Mouse (Mus musculus) forelimb bud, embryonic 11.5 days (tissue): ENCODE measurements around the gene Slc4a10.

ENCODE experiments used
- DNase-seq: peaks from one replicate; pipeline ENCODE4 v3.0.0-alpha.2; 2012; ENCODE audit warnings: low read depth, low spot score

The Slc4a10 gene

DNA sequence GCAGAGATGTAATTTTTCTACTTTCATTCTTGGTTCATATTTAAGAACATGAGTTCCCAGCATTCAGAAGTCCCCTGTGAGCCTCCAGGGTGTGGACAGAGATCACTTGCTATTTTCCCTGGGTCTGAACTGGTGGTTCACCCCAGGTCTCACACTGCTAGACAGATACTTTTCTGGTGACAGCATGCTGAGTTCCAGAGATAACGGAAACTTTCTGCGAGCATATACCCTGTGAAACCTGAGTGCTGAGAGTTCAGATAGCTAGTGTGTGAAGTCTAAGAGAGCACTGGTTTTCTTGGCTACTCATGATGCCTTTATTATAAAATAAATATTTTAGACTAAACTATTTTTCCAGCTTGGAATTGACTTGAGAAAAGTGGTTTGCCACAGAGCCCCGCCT, 232.5 kb downstream of the Slc4a10 start:
- DNase-seq = no peak

GRCm38 (mm10) chr2:62279777-62280176, 233.5 kb downstream of the Slc4a10 start:
- DNase-seq = no peak

DNA sequence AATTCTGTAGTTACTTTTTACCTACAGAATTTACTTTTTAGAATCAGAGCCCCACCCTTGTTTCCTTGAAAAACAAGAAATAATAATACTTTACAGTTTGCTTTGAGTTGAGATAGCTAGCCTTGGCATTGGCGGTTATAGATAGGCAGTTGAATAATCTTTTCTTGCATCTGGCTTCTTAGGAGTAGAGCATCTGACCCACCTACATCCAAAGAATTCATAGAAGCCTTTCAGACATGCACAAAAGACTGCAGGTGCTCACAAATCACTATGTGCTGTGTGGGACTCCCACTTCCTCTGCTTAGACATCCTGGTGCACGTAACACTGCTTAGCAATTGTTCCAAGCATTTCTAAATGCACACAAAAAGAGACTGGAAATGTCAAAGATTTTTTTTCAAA, 238.8 kb downstream of the Slc4a10 start:
- no peak for DNase-seq

- no peak for DNase-seq
Measured at GRCm38 (mm10) chr2:62285847-62286246, 239.6 kb downstream of the Slc4a10 start.

DNA sequence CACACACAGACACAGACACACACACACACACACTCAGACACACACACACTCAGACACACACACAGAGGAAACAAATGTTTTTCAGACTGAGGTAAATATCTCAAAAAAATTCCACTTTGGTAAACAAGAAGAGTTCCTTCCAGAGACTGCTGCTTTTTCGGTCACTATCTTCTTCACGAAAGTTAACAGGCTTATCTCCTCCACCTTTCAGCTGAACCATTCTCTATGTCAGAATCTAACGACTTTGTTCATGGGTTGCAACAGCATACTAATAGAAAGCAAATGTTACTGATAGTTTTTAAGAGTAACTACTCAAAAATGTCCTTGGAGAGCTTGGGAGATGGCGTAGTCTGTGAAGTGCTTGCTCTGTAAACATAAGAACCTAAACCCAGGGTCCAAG, 241.3 kb downstream of the Slc4a10 start:
- no peak for DNase-seq

GRCm38 (mm10) chr2:62293846-62294245, 247.6 kb downstream of the Slc4a10 start:
- no peak for DNase-seq

- DNase-seq = no peak
Measured at GRCm38 (mm10) chr2:62301716-62302115, 255.5 kb downstream of the Slc4a10 start.

DNA sequence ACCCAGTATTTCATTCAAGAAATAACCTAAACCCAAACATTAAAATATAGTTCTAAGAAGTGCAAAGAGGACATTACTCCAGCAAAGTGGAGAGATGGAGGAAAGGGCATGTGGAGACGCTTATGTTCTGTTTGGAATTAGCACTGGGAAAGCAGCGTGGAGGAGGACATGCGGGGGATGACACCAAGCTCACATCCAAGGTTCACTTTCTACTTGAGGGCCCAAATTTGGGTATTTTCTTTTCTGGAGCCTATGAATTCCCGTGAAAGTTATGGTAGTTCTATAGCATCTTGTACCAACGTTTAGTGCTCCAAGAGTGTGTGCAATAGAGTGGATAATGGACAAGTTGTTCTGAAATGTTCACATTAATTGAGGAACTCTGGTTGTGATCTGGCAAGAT, 260.7 kb downstream of the Slc4a10 start:
- DNase-seq = no peak

DNA sequence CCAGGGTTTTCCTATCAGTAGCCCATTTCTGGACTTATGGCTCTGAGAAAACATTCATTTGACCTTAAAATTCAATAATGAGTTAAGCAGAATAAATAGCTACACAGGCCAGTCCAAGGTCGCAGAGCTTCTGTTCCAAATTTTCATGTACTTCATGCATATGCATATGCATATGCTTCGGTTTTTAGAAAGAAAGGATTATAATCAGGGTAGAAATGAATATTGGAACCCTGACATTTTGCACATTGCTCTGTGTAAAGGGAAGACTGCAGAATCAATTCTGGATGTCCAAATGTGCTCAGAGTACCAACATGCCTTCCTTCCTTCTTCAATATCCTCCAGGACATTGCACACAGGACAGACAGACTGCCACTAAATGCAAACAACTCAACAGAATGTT, 261.2 kb downstream of the Slc4a10 start:
- DNase-seq = no peak

DNA sequence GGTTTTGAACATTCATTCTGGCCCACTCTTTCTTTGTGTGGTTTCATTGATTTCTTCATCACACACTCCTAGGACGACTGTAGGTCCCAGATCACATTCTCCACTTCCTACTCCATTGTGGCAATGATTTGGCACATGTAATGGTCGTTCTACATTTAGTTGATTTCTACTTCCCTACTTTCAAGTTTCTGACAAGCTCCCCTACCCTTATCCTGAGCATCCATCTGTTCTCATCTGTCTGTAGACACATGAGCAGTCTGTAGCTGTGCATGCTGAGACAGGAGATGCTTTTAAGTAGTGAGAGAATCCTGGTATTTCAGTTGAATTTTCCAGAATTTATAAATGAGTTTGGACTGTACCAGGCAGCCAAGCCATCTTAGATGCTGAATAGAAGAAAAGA, 270.7 kb downstream of the Slc4a10 start:
- DNase-seq = no peak

DNA sequence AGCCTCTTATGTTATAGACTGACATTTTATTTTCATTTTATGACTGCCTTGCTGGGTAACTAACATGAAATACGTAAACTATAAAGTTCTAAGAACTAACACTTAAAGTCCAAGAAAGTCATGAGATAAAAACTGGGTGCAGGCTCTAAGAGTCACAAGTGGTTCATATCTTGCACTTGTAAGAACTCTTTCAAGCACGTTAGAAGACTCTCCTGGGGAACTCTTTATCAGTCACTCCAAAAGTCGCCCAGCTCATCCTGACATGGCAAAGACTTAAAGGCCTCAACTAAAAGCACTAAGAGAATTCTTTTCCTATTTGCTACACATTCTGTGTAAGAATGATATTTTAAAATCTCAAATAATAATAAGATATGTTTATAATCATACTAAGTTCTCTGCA, 273.2 kb downstream of the Slc4a10 start:
- no peak for DNase-seq

DNA sequence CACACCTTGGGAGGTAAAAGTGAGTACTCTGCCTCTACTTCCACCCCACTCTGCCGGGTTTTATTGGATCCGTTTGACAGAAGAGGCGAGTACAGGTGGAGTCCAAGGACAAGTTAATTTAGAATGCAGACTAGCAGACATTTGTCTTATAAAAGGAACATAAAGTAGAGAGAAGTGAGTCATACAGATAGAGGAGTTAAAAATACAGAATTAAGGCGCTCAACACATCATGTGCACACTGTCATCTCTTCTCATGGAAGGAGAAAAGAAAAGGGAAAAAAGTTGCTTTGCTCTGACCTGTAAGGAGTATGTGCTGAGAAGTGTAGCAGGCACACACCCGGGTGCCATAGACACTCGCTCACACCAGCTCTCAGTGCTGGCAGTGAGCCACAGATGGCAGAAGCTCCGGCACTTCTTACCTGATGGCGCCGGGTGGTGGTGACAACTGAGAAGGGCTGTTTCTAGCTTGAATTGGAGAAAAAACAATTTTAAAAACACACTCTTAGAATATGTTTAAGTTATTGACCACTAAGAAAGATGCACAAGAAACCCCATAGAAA, 276.9 kb downstream of the Slc4a10 start:
- no peak for DNase-seq

GRCm38 (mm10) chr2:62325388-62325787, 279.1 kb downstream of the Slc4a10 start:
- DNase-seq = no peak

DNA sequence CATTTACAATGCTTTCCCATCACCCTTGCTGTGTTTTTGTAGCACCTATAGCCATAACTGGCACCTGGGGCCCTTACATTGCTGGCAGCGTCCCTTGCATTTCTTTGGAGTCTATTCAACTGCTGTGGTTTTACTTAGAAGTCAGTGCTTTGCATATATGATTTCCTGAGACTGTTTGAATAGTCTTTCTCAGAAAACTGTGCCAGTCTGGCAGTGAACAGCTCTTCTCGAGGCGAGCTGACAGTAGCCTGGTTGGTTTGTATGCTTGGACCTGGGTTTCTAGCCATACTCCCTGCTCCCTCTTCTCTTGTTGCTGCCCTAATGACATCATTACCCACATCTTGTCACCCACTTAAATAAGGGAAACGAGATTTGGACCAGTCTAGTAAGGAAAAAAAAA, 285.7 kb downstream of the Slc4a10 start:
- no peak for DNase-seq

DNA sequence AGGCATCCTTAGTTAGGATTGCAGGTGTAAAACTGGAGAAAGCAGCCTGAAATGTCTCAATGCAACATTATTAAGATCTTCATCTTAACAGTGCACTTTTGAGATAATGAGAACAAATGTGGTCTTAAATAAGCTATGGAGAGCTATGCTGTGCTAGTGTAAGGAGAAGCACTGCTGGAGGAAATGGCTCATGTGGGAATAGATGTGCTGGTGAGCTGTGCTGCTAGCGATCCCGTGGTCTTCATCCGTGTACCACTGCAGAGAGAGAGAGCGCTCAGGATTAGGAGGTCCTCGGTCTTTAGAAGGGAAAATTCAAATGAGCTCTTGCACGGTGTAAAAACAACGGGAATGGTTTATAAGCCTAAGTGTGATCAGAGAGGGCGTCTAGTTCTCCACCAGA, 286.2 kb downstream of the Slc4a10 start:
- DNase-seq = no peak

- DNase-seq = no peak
Measured at GRCm38 (mm10) chr2:62334397-62335243, 288.4 kb downstream of the Slc4a10 start.

GRCm38 (mm10) chr2:62337086-62337485, 290.8 kb downstream of the Slc4a10 start:
- no peak for DNase-seq

GRCm38 (mm10) chr2:62339222-62339944, 293.1 kb downstream of the Slc4a10 start:
- DNase-seq = no peak

DNA sequence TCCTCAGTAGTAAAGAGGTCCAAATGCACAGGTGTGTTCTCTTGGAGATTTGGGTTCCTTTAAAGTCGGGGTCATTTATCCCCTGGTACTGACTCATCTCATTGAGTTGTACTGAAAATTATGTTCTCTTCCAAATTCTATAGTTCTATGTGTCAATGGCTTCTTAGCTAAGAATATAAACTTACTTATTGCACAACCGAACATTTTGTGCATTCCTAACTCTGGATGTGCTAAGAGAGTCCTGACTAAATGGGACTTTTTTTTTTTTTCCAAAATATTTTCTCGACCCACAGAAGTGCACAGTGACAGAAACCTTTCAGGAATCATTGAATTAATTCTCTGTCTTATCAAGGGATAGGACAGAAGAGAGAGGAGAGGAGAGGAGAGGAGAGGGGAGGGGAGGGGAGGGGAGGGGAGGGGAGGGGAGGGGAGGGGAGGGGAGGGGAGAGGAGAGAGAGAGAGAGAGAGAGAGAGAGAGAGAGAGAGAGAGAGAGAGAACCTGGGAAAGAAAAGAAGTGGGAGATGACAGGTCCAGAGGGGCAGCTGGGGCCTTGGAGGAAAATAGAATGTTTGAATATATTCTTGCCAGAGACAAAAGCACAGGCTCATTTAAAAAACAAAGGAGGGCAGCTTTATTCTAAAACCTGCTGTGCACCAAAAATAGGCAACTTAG, 294.9 kb downstream of the Slc4a10 start:
- no peak for DNase-seq

GRCm38 (mm10) chr2:62341734-62342128, 295.5 kb downstream of the Slc4a10 start:
- DNase-seq = no peak

GRCm38 (mm10) chr2:62344367-62344766, 298.1 kb downstream of the Slc4a10 start:
- DNase-seq = no peak

DNA sequence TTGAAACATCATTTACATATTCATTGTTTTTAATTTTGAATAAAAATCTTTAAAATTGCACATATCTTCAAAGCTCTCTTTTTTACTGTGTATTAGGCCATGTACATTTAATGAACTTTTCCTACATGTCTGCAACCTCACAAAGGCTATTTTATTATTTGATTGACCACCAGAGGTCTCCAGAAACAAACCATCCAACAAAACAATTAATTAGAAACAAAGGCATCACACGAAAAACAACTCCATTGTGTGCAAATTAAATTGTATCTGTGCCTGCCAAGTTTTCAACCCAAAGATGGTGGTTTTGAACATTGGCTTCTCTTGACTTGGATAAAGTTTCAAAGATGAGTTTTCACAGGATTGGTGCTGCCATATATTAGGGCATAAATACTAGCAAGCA, 300.5 kb downstream of the Slc4a10 start:
- no peak for DNase-seq
